Mouse (Mus musculus): ENCODE data around the gene Fut1. TPM values are rescaled to one million over a fixed set of nuclear protein-coding genes. Genes with fewer than 3 reads are reported as not detected.

Gene Fut1
- polyA plus RNA-seq (2016; fragmentation: Nextera tagmentation; extraction: Ambion mirVana), result 0.07 TPM in 1 of 2 replicates, not detected in the other

DNA sequence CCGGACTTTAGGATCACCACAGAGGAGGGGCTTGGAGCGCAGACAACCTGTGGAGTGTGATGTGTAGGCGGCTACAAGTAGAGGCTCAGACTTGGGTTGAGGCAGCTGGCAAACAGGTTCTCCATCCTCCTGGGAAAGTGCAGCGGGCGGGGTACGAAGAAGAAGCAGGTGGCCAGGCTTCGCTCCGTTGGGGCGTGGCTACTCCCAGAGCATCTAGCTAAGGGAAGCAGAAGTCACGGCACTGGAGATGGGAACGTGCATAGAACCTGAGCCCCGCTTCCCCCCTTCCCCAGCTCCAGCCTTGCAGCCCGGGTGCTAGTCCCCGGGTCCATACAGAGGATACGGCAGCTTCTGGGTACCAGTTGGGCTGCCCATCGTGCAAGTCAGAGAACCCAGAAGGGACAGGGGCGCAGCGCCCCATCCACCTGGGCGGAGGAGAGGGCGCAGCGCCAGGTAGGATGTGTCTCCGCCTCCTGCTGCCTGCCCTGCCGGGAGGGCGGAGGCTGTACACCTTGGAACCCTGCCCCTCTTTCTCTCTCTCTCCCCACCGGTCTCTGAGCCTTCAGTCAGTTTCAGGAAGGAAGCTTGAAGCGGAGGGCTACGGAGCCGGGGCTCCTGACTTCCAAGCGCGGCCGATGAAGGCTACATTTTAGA is at the start of gene Fut1:
Fut1 (plus strand) TSS at position 248 of the 654 bp plus-strand sequence.
- Histone ChIP-seq H3K27me3 (ENCODE audit: poor library complexity, severe bottlenecking) (peaks cover 63% of the 10 kb centered on the region), H3K36me3 (replicated peaks) (no peaks in the 10 kb centered on the region), H3K4me3 (peak within 1 kb of the TSS; percentile 23), H3K4me1 (peaks cover 25% of the 10 kb centered on the region), H3K27ac (0 out of 2 replicates have a peak within 1 kb of the TSS, but pooled peaks have one; percentile 40), H3K9me3 (no peaks in the 10 kb centered on the region)
- no peak for DNase-seq (ENCODE audit: extremely low spot score, low spot score)
- WGBS, result 5% methylated on average over 31 of the region's 31 CpGs

- no peaks in the 10 kb centered on the region for H3K9me3 ChIP-seq
- peak overlapping the region; percentile 58 for H3K4me3 ChIP-seq
- peaks cover 49% of the 10 kb centered on the region for H3K4me1 ChIP-seq
- no peaks in the 10 kb centered on the region for H3K36me3 ChIP-seq (replicated peaks)
- DNase-seq (ENCODE audit: extremely low spot score, low spot score), result peak; percentile 92
- H3K27me3 ChIP-seq (ENCODE audit: poor library complexity, severe bottlenecking), result no peaks in the 10 kb centered on the region
- peak overlapping the region; percentile 96 for H3K27ac ChIP-seq
- under 1% methylated on average over 24 of the region's 24 CpGs for WGBS
Observed at GRCm38 (mm10) chr7:45567780-45568516, 49.1 kb upstream of the Fut1 start.

DNA sequence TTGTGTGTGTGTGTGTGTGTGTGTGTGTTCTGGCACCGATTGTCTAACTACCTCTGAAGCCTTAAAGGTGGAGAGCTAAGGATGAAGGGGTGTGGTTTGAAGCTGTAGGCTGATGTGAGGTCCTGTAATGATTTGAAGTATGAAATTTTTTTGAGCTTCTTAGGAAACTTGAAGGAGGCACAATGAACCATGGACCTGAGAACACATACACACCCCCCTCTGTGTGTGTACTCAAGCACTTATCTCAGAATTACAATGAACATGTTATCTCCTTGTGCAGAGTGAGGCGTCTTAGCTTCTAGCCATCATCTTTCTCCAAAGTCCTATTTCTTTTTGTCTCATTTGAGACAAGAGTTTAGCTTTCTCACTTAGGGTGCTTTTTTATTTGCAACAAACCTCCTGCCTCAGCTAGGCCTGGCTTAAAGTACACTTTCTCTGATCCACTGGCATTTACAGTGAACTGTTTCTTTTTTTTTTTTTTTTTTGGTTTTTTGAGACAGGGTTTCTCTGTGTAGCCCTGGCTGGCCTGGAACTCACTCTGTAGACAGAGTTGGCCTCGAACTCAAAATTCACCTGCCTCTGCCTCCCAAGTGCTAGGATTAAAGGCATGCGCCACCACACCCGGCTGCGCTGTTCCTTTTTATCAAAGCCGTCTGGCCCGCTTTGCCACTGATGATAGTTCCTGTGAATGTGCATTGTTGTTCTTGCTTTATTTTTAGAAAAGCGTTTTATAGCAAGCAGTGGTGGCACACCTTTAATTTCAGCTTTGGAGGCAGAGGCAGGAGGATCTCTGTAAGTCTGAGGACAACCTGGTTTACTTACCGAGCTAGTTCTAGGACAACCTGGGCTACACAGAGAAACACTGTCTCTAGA is 48.3 kb upstream of the Fut1 start:
- H3K9me3 ChIP-seq, result no peaks in the 10 kb centered on the region
- peak overlapping the region; percentile 96 for H3K27ac ChIP-seq
- peak overlapping the region; percentile 58 for H3K4me3 ChIP-seq
- H3K36me3 ChIP-seq (replicated peaks), result no peaks in the 10 kb centered on the region
- DNase-seq (ENCODE audit: extremely low spot score, low spot score), result no peak
- 83% methylated on average over 10 of the region's 10 CpGs for WGBS
- peaks cover 49% of the 10 kb centered on the region for H3K4me1 ChIP-seq
- H3K27me3 ChIP-seq (ENCODE audit: poor library complexity, severe bottlenecking), result no peaks in the 10 kb centered on the region

DNA sequence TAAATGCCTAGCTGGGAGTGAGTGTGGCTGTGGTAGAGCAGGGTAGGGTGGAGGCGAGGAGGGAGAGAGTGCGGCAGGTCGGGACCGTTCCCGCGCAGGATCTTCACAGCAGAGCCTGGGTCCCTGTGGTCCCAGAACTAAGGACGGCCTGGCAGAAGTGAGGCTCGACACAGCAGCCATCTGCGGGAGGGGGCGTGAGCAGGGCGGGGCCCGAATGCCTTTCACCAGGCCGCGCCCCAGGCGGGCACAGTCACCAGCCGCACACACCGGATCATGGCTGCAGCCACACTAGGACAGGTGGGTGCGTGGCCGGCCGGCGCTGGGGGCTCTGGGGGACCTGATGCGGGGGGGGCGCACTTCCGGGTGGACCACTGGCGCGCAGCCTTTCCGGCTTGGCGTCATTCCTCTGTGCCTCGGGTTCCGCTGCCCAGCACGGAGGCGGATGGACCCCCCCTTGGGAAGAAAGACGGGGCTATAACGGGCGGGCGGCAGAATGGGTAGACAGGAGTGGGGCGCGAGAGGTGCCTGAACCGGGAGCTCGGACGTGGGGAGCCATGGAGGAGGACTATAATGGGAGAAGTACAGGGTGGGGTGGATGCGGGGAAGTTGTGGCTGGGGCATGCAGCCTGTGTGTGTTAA is 46.9 kb upstream of the Fut1 start, which contains the start of gene Bcat2:
Bcat2 (plus strand) TSS at position 51 of the 639 bp plus-strand sequence.
- DNase-seq (ENCODE audit: extremely low spot score, low spot score), result peak; percentile 73
- under 1% methylated on average over 42 of the region's 42 CpGs for WGBS
- peaks cover 2% of the 10 kb centered on the region; the same call in 1 of the 2 replicates for H3K36me3 ChIP-seq (replicated peaks)

GRCm38 (mm10) chr7:45571966-45572365 is 45.1 kb upstream of the Fut1 start:
- 62% methylated on average over 1 of the region's 1 CpGs for WGBS
- Histone ChIP-seq H3K27ac (no peak overlapping the region), H3K4me3 (no peak overlapping the region; the same call in 1 of the 2 replicates)

More for the DNA sequence above, 46.9 kb upstream of the Fut1 start, which contains the start of gene Bcat2:
- H3K27ac ChIP-seq, result peak within 1 kb of the TSS; percentile 96
- peak within 1 kb of the TSS; percentile 85 for H3K4me3 ChIP-seq
- no peaks in the 10 kb centered on the region for H3K9me3 ChIP-seq
- H3K4me1 ChIP-seq, result peaks cover 49% of the 10 kb centered on the region
- H3K27me3 ChIP-seq (ENCODE audit: poor library complexity, severe bottlenecking), result no peaks in the 10 kb centered on the region

GRCm38 (mm10) chr7:45573954-45574353 is 43.1 kb upstream of the Fut1 start:
- Histone ChIP-seq H3K27ac (no peak overlapping the region), H3K4me3 (no peak overlapping the region), H3K4me1 (peaks cover 29% of the 10 kb centered on the region), H3K9me3 (no peaks in the 10 kb centered on the region), H3K36me3 (replicated peaks) (peaks cover 37% of the 10 kb centered on the region), H3K27me3 (ENCODE audit: poor library complexity, severe bottlenecking) (no peaks in the 10 kb centered on the region)
- no peak for DNase-seq (ENCODE audit: extremely low spot score, low spot score)
- 90% methylated on average over 8 of the region's 8 CpGs for WGBS

More at GRCm38 (mm10) chr7:45571966-45572365, 45.1 kb upstream of the Fut1 start:
- H3K27me3 ChIP-seq (ENCODE audit: poor library complexity, severe bottlenecking), result no peaks in the 10 kb centered on the region
- peaks cover 19% of the 10 kb centered on the region for H3K36me3 ChIP-seq (replicated peaks)
- H3K4me1 ChIP-seq, result peaks cover 48% of the 10 kb centered on the region
- H3K9me3 ChIP-seq, result no peaks in the 10 kb centered on the region
- no peak for DNase-seq (ENCODE audit: extremely low spot score, low spot score)

DNA sequence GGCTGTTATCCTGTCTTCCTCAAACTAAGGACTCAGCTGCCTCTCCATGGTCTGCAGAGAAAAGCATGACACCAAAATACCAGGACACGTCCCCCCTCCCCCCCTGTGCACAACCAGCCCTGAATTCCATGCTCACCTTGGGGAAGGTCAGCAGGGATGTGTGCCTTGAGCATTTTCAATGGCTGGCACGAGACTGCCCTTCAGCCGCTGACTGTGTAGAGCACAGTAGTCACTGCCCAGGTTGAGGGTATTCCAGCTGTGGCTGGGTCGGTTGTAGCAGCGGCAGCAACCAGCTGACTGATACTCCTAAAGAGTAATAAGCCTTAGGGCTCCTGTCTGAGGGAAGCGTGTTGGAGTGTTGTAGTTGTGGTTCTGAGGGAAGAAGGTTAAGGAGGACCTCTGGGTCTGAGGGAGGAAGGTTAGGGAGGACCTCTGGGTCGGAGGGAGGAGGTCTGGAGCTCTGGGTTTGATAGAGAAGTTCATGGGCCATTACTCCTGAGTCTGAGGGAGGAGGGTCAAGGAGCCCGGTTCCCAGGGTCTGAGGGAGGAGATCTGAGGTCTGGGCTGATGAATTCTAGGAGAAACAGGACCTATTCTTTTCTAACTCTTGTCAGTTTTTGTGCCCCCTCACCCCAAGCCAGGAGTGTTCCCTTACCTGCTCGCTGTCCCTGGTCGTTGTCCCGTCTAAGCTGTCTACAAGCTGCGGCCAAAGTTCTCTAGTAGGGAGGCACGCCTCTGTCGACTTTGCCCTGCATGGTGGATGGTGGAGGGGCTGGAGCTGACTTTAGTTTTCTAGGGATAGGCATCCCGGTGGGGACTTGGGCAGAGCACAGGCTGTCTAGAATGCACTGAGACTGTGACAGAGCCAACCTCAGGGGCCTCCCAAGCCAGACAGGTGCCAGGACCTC is 42.4 kb upstream of the Fut1 start:
- 89% methylated on average over 15 of the region's 15 CpGs for WGBS
- H3K4me1 ChIP-seq, result peaks cover 25% of the 10 kb centered on the region
- no peak for DNase-seq (ENCODE audit: extremely low spot score, low spot score)
- no peak overlapping the region for H3K4me3 ChIP-seq
- H3K27ac ChIP-seq, result no peak overlapping the region
- no peaks in the 10 kb centered on the region for H3K27me3 ChIP-seq (ENCODE audit: poor library complexity, severe bottlenecking)
- peaks cover 40% of the 10 kb centered on the region for H3K36me3 ChIP-seq (replicated peaks)
- no peaks in the 10 kb centered on the region for H3K9me3 ChIP-seq

DNA sequence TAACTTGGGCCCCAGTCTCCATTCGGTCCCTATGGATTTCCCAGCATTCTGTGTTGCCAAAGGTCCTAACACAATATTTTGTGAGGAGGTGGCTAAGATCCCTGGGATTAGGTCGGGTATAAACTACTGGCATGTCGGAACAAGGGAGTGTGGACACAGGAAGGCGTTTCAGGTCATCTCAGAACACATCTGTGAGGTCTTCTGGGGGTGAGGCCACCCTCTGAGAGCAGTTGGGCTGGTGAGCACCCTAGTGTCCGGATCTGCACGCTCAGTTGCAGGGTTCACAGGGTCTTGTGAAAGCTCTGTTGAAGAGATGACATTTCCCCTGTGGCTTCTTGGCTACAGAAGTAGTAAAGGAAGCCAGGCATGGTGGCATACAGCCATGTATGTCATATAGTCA is 31.2 kb upstream of the Fut1 start:
- peaks cover 12% of the 10 kb centered on the region for H3K4me1 ChIP-seq

GRCm38 (mm10) chr7:45587631-45588592 is 29.2 kb upstream of the Fut1 start:
- DNase-seq (ENCODE audit: extremely low spot score, low spot score), result no peak
- 95% methylated on average over 23 of the region's 23 CpGs for WGBS
- no peak overlapping the region for H3K27ac ChIP-seq
- H3K9me3 ChIP-seq, result no peaks in the 10 kb centered on the region
- peaks cover 36% of the 10 kb centered on the region for H3K36me3 ChIP-seq (replicated peaks)
- H3K27me3 ChIP-seq (ENCODE audit: poor library complexity, severe bottlenecking), result no peaks in the 10 kb centered on the region
- peaks cover 12% of the 10 kb centered on the region for H3K4me1 ChIP-seq
- no peak overlapping the region for H3K4me3 ChIP-seq

More for the DNA sequence above, 31.2 kb upstream of the Fut1 start:
- Histone ChIP-seq H3K9me3 (no peaks in the 10 kb centered on the region), H3K36me3 (replicated peaks) (peaks cover 38% of the 10 kb centered on the region), H3K27ac (no peak overlapping the region), H3K27me3 (ENCODE audit: poor library complexity, severe bottlenecking) (no peaks in the 10 kb centered on the region), H3K4me3 (no peak overlapping the region)
- WGBS, result 90% methylated on average over 6 of the region's 6 CpGs
- DNase-seq (ENCODE audit: extremely low spot score, low spot score), result no peak

GRCm38 (mm10) chr7:45589173-45589572 is 27.9 kb upstream of the Fut1 start:
- no peaks in the 10 kb centered on the region for H3K9me3 ChIP-seq
- DNase-seq (ENCODE audit: extremely low spot score, low spot score), result peak; percentile 89
- H3K4me1 ChIP-seq, result peaks cover 12% of the 10 kb centered on the region
- H3K4me3 ChIP-seq, result peak overlapping the region; percentile 48
- 8% methylated on average over 19 of the region's 19 CpGs for WGBS
- H3K27me3 ChIP-seq (ENCODE audit: poor library complexity, severe bottlenecking), result no peaks in the 10 kb centered on the region
- peaks cover 32% of the 10 kb centered on the region for H3K36me3 ChIP-seq (replicated peaks)
- peak overlapping the region; percentile 63 for H3K27ac ChIP-seq
